In genomic region chr6:30673764-30674561, GRCm38 (mm10) we compare ENCODE assay signal across 10 mouse cellular contexts. TPM values are rescaled to one million over a fixed set of nuclear protein-coding genes. Genes with fewer than 3 reads are reported as not detected.
DNase-seq lines count a peak whose midpoint lies in the region; ATAC-seq lines count a peak whose summit lies in the region.
"Had no signal": no experiment of that assay in that cellular context is flagged by ENCODE, and none has a peak within 500 bp of the region (broad histone marks: within the 10 kb centered on the region; RNA-seq: fewer than 3 reads in every experiment).

No protein-coding gene starts in this region.

- DNase-seq in testis, postnatal 10 days (ENCODE audit: low spot score): peak; percentile 68
- DNase-seq in testis, postnatal 14 days (ENCODE audit: low spot score): no peak
- DNase-seq in forebrain, embryonic 14.5 days (ENCODE audit: low spot score): peak; percentile 81
- DNase-seq in lung, postnatal 10 days: peak; percentile 57
- DNase-seq in left cerebral cortex, postnatal 14 days (ENCODE audit: low spot score in 2 of 2): no peak
- no peak for DNase-seq in thymus, postnatal 14 days

- H3K4me1 ChIP-seq in forebrain, embryonic 14.5 days (ENCODE audit: control insufficient read depth, insufficient read depth, low read length): peaks cover 32% of the 10 kb centered on the region
- H3K4me1 ChIP-seq in intestine, embryonic 15.5 days (replicated peaks): peaks cover 16% of the 10 kb centered on the region

- intact Hi-C loops in left cerebral cortex, postnatal 14 days (cut with DNase I): no loop called here

- no peaks in the 10 kb centered on the region for H3K36me3 ChIP-seq in forebrain, embryonic 14.5 days (ENCODE audit: control insufficient read depth, insufficient read depth, low read length)
- no peaks in the 10 kb centered on the region for H3K36me3 ChIP-seq in intestine, embryonic 15.5 days

- H3K27me3 ChIP-seq in forebrain, embryonic 14.5 days (replicated peaks; ENCODE audit: control insufficient read depth, insufficient read depth, low read length): no peaks in the 10 kb centered on the region
- no peaks in the 10 kb centered on the region for H3K27me3 ChIP-seq in intestine, embryonic 15.5 days (replicated peaks)
- H3K27me3 ChIP-seq: megakaryocyte, embryonic 14.5 days had no signal

- peak; percentile 71 for ATAC-seq in forebrain, embryonic 14.5 days
- peak; percentile 77 for ATAC-seq in intestine, embryonic 15.5 days
- no peak for ATAC-seq in inflammation-experienced regulatory T-cells, adult 6 months

- H3K27ac ChIP-seq in forebrain, embryonic 14.5 days (ENCODE audit: low read depth, low read length): peak overlapping the region; percentile 88
- H3K27ac ChIP-seq in intestine, embryonic 15.5 days: peak overlapping the region; percentile 73; the same call in 1 of the 2 replicates

- no peak overlapping the region for H3K4me3 ChIP-seq in forebrain, embryonic 14.5 days (ENCODE audit: low read depth, low read length)
- no peak overlapping the region for H3K4me3 ChIP-seq in intestine, embryonic 15.5 days (replicated peaks)
- H3K4me3 ChIP-seq: megakaryocyte, embryonic 14.5 days had no signal

- no peaks in the 10 kb centered on the region for H3K9me3 ChIP-seq in forebrain, embryonic 14.5 days (replicated peaks; ENCODE audit: control insufficient read depth, low read length)
- no peaks in the 10 kb centered on the region for H3K9me3 ChIP-seq in intestine, embryonic 15.5 days
- H3K9me3 ChIP-seq: megakaryocyte, embryonic 14.5 days had no signal

- 10% methylated on average over 14 of the region's 14 CpGs for WGBS in forebrain, embryonic 14.5 days
- WGBS in intestine, embryonic 15.5 days: 24% methylated on average over 14 of the region's 14 CpGs

- peak overlapping the region; percentile 33 for H3K4me2 ChIP-seq in forebrain, embryonic 14.5 days (ENCODE audit: low read length)
- peak overlapping the region; percentile 16 for H3K4me2 ChIP-seq in intestine, embryonic 15.5 days (replicated peaks)

- H3K9ac ChIP-seq in forebrain, embryonic 14.5 days (ENCODE audit: low read length): 0 out of 2 replicates have a peak overlapping the region, but pooled peaks have one; percentile 33
- H3K9ac ChIP-seq in intestine, embryonic 15.5 days: no peak overlapping the region

RNA-seq across cellular contexts. Expression of gene Cep41, which starts 19.6 kb away (rescaled TPM):
- polyA plus RNA-seq in forebrain, embryonic 14.5 days (2014; fragmentation: Nextera tagmentation; extraction: Ambion mirVana): 15.6 and 16.6 TPM in 2 replicates
- 9.4 and 9.9 TPM in 2 replicates for polyA plus RNA-seq in intestine, embryonic 15.5 days (2015; fragmentation: Nextera tagmentation; extraction: Ambion mirVana)
- 10 to 100 TPM in 2 of 3 experiments, 1 to 10 TPM in 1; 7.9 to 12.0 (median 11.4) TPM for polyA plus RNA-seq in inflammation-experienced regulatory T-cells, adult 6 months (2017; shearing (Covaris generic))
- total RNA-seq in left cerebral cortex, postnatal 14 days (2021): 1 to 10 TPM; 7.2 to 7.4 TPM

RNA-seq across cellular contexts. Expression of gene Cpa1, which starts 34.9 kb away (rescaled TPM):
- 0.58 and 1.5 TPM in 2 replicates for polyA plus RNA-seq in forebrain, embryonic 14.5 days (2014; fragmentation: Nextera tagmentation; extraction: Ambion mirVana)
- 266 and 631 TPM in 2 replicates for polyA plus RNA-seq in intestine, embryonic 15.5 days (2015; fragmentation: Nextera tagmentation; extraction: Ambion mirVana)
- polyA plus RNA-seq in inflammation-experienced regulatory T-cells, adult 6 months (2017; shearing (Covaris generic)): not detected
- total RNA-seq in left cerebral cortex, postnatal 14 days (2021): not detected
- total RNA-seq: adrenal gland, adult 18-20 months had no signal

RNA-seq across cellular contexts. Expression of gene Mest, which starts 49.4 kb away (rescaled TPM):
- 409 and 464 TPM in 2 replicates for polyA plus RNA-seq in forebrain, embryonic 14.5 days (2014; fragmentation: Nextera tagmentation; extraction: Ambion mirVana)
- 668 and 710 TPM in 2 replicates for polyA plus RNA-seq in intestine, embryonic 15.5 days (2015; fragmentation: Nextera tagmentation; extraction: Ambion mirVana)
- polyA plus RNA-seq in inflammation-experienced regulatory T-cells, adult 6 months (2017; shearing (Covaris generic)): 1 to 10 TPM in 2 of 3 experiments, under 1 TPM in 1; 0.82 to 1.7 (median 1.5) TPM
- 100 to 1,000 TPM; 115 to 130 TPM for total RNA-seq in left cerebral cortex, postnatal 14 days (2021)

Comparison
In these comparisons a context has a peak if more than half of its experiments do, and no peak if none do; other contexts are left out.
1. DNase-seq: peak in testis, postnatal 10 days (single experiment), forebrain, embryonic 14.5 days (single experiment) and lung, postnatal 10 days (single experiment); none in testis, postnatal 14 days (single experiment), left cerebral cortex, postnatal 14 days (0 of 2) and thymus, postnatal 14 days (single experiment).
2. RNA of gene Cpa1, which starts 34.9 kb away (polyA plus RNA-seq): 266 to 631 TPM in intestine, embryonic 15.5 days; 0.58 to 1.5 TPM in forebrain, embryonic 14.5 days and not detected in inflammation-experienced regulatory T-cells, adult 6 months; every median in the first group is over 100 times any median in the second.
3. RNA of gene Mest, which starts 49.4 kb away (polyA plus RNA-seq): 668 to 710 TPM in intestine, embryonic 15.5 days and 409 to 464 TPM in forebrain, embryonic 14.5 days; 0.82 to 1.7 TPM in inflammation-experienced regulatory T-cells, adult 6 months; every median in the first group is over 100 times any median in the second.